Mouse (Mus musculus) MEL (cell line): Measurements from ENCODE around the gene Fbln2. TPM values are rescaled to one million over a fixed set of nuclear protein-coding genes. Genes with fewer than 3 reads are reported as not detected.

Experiments used
- DNase-seq: peaks from one replicate; pipeline ENCODE4 v3.0.0; 2011; ENCODE audit warnings: low read depth, low spot score
- H3K27ac ChIP-seq: 2 replicates; pipeline ENCODE4 v1.5.1; 2012; ENCODE audit warnings: low read depth, mild to moderate bottlenecking, control low read depth, low read length, moderate library complexity; ENCODE audit not compliant: control insufficient read depth
- H3K27me3 ChIP-seq, 2 experiments: fragments of 150-350 bp in 1 of 2; sonication (generic) in 1 of 2; 2 replicates each; pipeline ENCODE4 v1.6.1; 2012; ENCODE audit warnings: low read length in 2 of 2, mild to moderate bottlenecking in 2 of 2, improper control_type of control experiment in 1 of 2, moderate library complexity in 1 of 2; ENCODE audit not compliant: insufficient read depth in 2 of 2, control insufficient read depth in 1 of 2
- H3K36me3 ChIP-seq, 2 experiments: 2 replicates each; pipeline ENCODE4 v1.6.1; 2012 to 2014; ENCODE audit warnings: low read length in 2 of 2, improper control_type of control experiment in 1 of 2, inconsistent platforms in 1 of 2, mild to moderate bottlenecking in 1 of 2; ENCODE audit not compliant: insufficient read depth in 2 of 2, control insufficient read depth in 1 of 2
- H3K4me1 ChIP-seq, 2 experiments: fragments of 150-350 bp in 1 of 2; sonication (generic) in 1 of 2; 2 replicates each; pipeline ENCODE4 v1.6.1; 2012; ENCODE audit warnings: low read length in 2 of 2, improper control_type of control experiment in 1 of 2, mild to moderate bottlenecking in 1 of 2; ENCODE audit not compliant: insufficient read depth in 2 of 2, control insufficient read depth in 1 of 2
- H3K4me3 ChIP-seq, 2 experiments: fragments of 150-350 bp in 1 of 2; sonication (generic) in 1 of 2; 2 replicates each; pipeline ENCODE4 v1.5.1; 2012; ENCODE audit warnings: low read depth in 2 of 2, low read length in 2 of 2, mild to moderate bottlenecking in 2 of 2, moderate library complexity in 2 of 2, control low read depth in 1 of 2, improper control_type of control experiment in 1 of 2; ENCODE audit not compliant: control insufficient read depth in 1 of 2, insufficient read depth in 1 of 2
- H3K79me2 ChIP-seq: 2 replicates; pipeline ENCODE4 v1.6.1; 2012; ENCODE audit warnings: mild to moderate bottlenecking, low read length, moderate library complexity; ENCODE audit not compliant: control insufficient read depth, poor library complexity, insufficient read depth
- H3K9ac ChIP-seq: 2 replicates; pipeline ENCODE4 v1.6.1; 2012; ENCODE audit warnings: low read depth, mild to moderate bottlenecking, control low read depth, low read length, moderate library complexity; ENCODE audit not compliant: control insufficient read depth, poor library complexity, severe bottlenecking
- H3K9me3 ChIP-seq: fragments of 150-350 bp; sonication (generic); replicated peaks from 2 replicates; pipeline ENCODE4 v1.6.1; 2012; ENCODE audit warnings: mild to moderate bottlenecking, low read length, improper control_type of control experiment, moderate library complexity; ENCODE audit not compliant: insufficient read depth
- CHD1 ChIP-seq: IDR thresholded peaks from 2 replicates; pipeline ENCODE4 v1.6.1; 2012; ENCODE audit warnings: low read depth, mild to moderate bottlenecking, inconsistent platforms, low read length, improper control_type of control experiment
- CTCF ChIP-seq, 3 experiments: IDR thresholded peaks in 2 of 3; conservative IDR thresholded peaks in 1 of 3; 2 replicates each; pipeline ENCODE4 v1.5.1; 2011 to 2012; ENCODE audit warnings: low read length in 3 of 3, low read depth in 2 of 3, mild to moderate bottlenecking in 2 of 3, improper control_type of control experiment in 1 of 3, inconsistent platforms in 1 of 3, mixed read lengths in 1 of 3, moderate library complexity in 1 of 3; ENCODE audit not compliant: control insufficient read depth in 1 of 3, insufficient read depth in 1 of 3, poor library complexity in 1 of 3, severe bottlenecking in 1 of 3
- ELF1 ChIP-seq: IDR thresholded peaks from 2 replicates; pipeline ENCODE4 v1.6.1; 2014; ENCODE audit warnings: low read depth, mild to moderate bottlenecking, inconsistent platforms, low read length, improper control_type of control experiment, moderate library complexity
- ETS1 ChIP-seq: IDR thresholded peaks from 2 replicates; pipeline ENCODE4 v1.6.1; 2012; ENCODE audit warnings: low read depth, mild to moderate bottlenecking, inconsistent platforms, low read length, improper control_type of control experiment, moderate library complexity
- MAX ChIP-seq: IDR thresholded peaks from 2 replicates; pipeline ENCODE4 v1.6.1; 2011; ENCODE audit warnings: low read length, improper control_type of control experiment
- MEF2A ChIP-seq: IDR thresholded peaks from 2 replicates; pipeline ENCODE4 v1.6.1; 2014; ENCODE audit warnings: low read depth, mild to moderate bottlenecking, inconsistent platforms, low read length, improper control_type of control experiment; ENCODE audit not compliant: poor library complexity, insufficient replicate concordance, severe bottlenecking; ENCODE audit errors: extremely low read depth
- MXI1 ChIP-seq: IDR thresholded peaks from 2 replicates; pipeline ENCODE4 v1.6.1; 2011; ENCODE audit warnings: mild to moderate bottlenecking, low read depth, low read length, improper control_type of control experiment
- MYB ChIP-seq: IDR thresholded peaks from 2 replicates; pipeline ENCODE4 v1.6.1; 2011; ENCODE audit warnings: mild to moderate bottlenecking, low read depth, low read length, improper control_type of control experiment
- NRF1 ChIP-seq: IDR thresholded peaks from 2 replicates; pipeline ENCODE4 v1.6.1; 2014; ENCODE audit warnings: low read depth, mild to moderate bottlenecking, inconsistent platforms, low read length, improper control_type of control experiment, moderate library complexity; ENCODE audit not compliant: poor library complexity, insufficient read depth, severe bottlenecking
- POLR2A ChIP-seq, 2 experiments: IDR thresholded peaks; 2 replicates each; pipeline ENCODE4 v1.6.1; 2011 to 2012; ENCODE audit warnings: low read length in 2 of 2, mild to moderate bottlenecking in 2 of 2, control low read depth in 1 of 2, improper control_type of control experiment in 1 of 2, low read depth in 1 of 2, moderate library complexity in 1 of 2; ENCODE audit not compliant: control insufficient read depth in 1 of 2, insufficient read depth in 1 of 2, poor library complexity in 1 of 2
- POLR2AphosphoS2 ChIP-seq: IDR thresholded peaks from 2 replicates; pipeline ENCODE4 v1.6.1; 2011; ENCODE audit warnings: low read length, improper control_type of control experiment
- POLR2AphosphoS5 ChIP-seq: IDR thresholded peaks from 2 replicates; pipeline ENCODE4 v1.6.1; 2012; ENCODE audit warnings: low read depth, borderline replicate concordance, mild to moderate bottlenecking, inconsistent platforms, low read length, moderate library complexity, mixed read lengths
- SIN3A ChIP-seq: IDR thresholded peaks from 2 replicates; pipeline ENCODE4 v1.6.1; 2012; ENCODE audit warnings: low read length, improper control_type of control experiment, inconsistent platforms
- SMC3 ChIP-seq: IDR thresholded peaks from 2 replicates; pipeline ENCODE4 v1.6.1; 2011; ENCODE audit warnings: low read depth, low read length, improper control_type of control experiment
- TAL1 ChIP-seq: IDR thresholded peaks from 2 replicates; pipeline ENCODE4 v1.6.1; 2012; ENCODE audit warnings: mild to moderate bottlenecking, inconsistent platforms, low read length, moderate library complexity, mixed read lengths
- TBP ChIP-seq: IDR thresholded peaks from 2 replicates; pipeline ENCODE4 v1.8.0; 2011; ENCODE audit warnings: low read depth, low read length, improper control_type of control experiment
- TCF12 ChIP-seq: IDR thresholded peaks from 2 replicates; pipeline ENCODE4 v1.6.1; 2014; ENCODE audit warnings: low read depth, mild to moderate bottlenecking, inconsistent platforms, low read length, improper control_type of control experiment, moderate library complexity
- USF1 ChIP-seq: IDR thresholded peaks from 2 replicates; pipeline ENCODE4 v1.6.1; 2014; ENCODE audit warnings: low read depth, mild to moderate bottlenecking, inconsistent platforms, low read length, improper control_type of control experiment, moderate library complexity
- ZKSCAN1 ChIP-seq: IDR thresholded peaks from 2 replicates; pipeline ENCODE4 v1.6.1; 2012; ENCODE audit warnings: low read depth, mild to moderate bottlenecking, inconsistent platforms, low read length, improper control_type of control experiment, moderate library complexity
- polyA plus RNA-seq, 2 experiments: library from polyadenylated mRNA; stranded (reverse) in 1 of 2; unstranded in 1 of 2; fragments of >175 nt in 1 of 2; fragments of >200 nt in 1 of 2; gene quantifications; 2 replicates each; pipeline versions ENCODE4 v1.2.1 to v1.2.4; 2012; ENCODE audit warnings: low replicate concordance in 2 of 2, low read depth in 1 of 2; ENCODE audit not compliant: insufficient read length in 2 of 2, insufficient read depth in 1 of 2, missing spikeins in 1 of 2
- total RNA-seq: library from RNA; depleted of rRNA; stranded (reverse); fragments of 300-350 nt; gene quantifications from 2 replicates; pipeline ENCODE4 v1.2.3, GENCODE M21; 2012

The Fbln2 gene
- total and polyA plus RNA-seq, 3 experiments: 1.9 to 2.3 TPM; not detected in 1

GRCm38 (mm10) chr6:91231000-91231399, 18.7 kb downstream of the Fbln2 start:
- Histone ChIP-seq H3K79me2 (no peaks in the 10 kb centered on the region), H3K36me3 (no peaks in the 10 kb centered on the region), H3K27ac (no peak overlapping the region), H3K4me3 (no peak overlapping the region)
- no peak for DNase-seq
- TF ChIP-seq MYB (no peak), TAL1 (no peak), SMC3 (no peak)
- TF ChIP-seq, all 39 proteins: peak for 0
- Histone ChIP-seq H3K27me3 (no peaks in the 10 kb centered on the region), H3K9me3 (no peaks in the 10 kb centered on the region), H3K4me1 (peaks cover 0 to 6% of the 10 kb centered on the region in 2 experiments; a peak in 2 of 4 replicates), H3K9ac (no peak overlapping the region)

GRCm38 (mm10) chr6:91231523-91231922, 19.3 kb downstream of the Fbln2 start:
- no peak for DNase-seq
- no peaks in the 10 kb centered on the region for H3K27me3 ChIP-seq
- no peak for TF ChIP-seq TBP
- TF ChIP-seq USF1: no peak
- TF ChIP-seq POLR2AphosphoS2: no peak
- no peak for TF ChIP-seq ELF1
- TF ChIP-seq SIN3A: no peak
- TF ChIP-seq CTCF (IDR thresholded peaks at IDR 0.05 in 2 of 3, conservative IDR thresholded peaks at IDR 0.05 in 1 of 3; ENCODE audit: control insufficient read depth in 1 of 3, insufficient read depth in 1 of 3, low read depth in 2 of 3, low read length in 3 of 3, poor library complexity in 1 of 3, severe bottlenecking in 1 of 3): no peak
- TF ChIP-seq NRF1: no peak
- TF ChIP-seq TCF12: no peak
- TF ChIP-seq MXI1: no peak
- no peak for TF ChIP-seq ZKSCAN1

GRCm38 (mm10) chr6:91233011-91233410, 20.8 kb downstream of the Fbln2 start:
- Histone ChIP-seq H3K27me3 (no peaks in the 10 kb centered on the region), H3K4me3 (no peak overlapping the region), H3K79me2 (no peaks in the 10 kb centered on the region), H3K9ac (no peak overlapping the region), H3K4me1 (peaks cover 3 to 23% of the 10 kb centered on the region in 2 experiments; a peak in 3 of 4 replicates), H3K9me3 (no peaks in the 10 kb centered on the region), H3K36me3 (peaks cover 0 to 11% of the 10 kb centered on the region in 2 experiments; a peak in 2 of 4 replicates), H3K27ac (no peak overlapping the region)
- TF ChIP-seq ELF1 (no peak), MAX (no peak), POLR2AphosphoS5 (no peak), CHD1 (no peak), MYB (no peak), MEF2A (no peak), TBP (no peak), POLR2A (IDR thresholded peaks at IDR 0.05; ENCODE audit: control insufficient read depth in 1 of 2, insufficient read depth in 1 of 2, low read depth in 1 of 2, low read length in 2 of 2, poor library complexity in 1 of 2) (no peak), USF1 (no peak), ETS1 (no peak), CTCF (IDR thresholded peaks at IDR 0.05 in 2 of 3, conservative IDR thresholded peaks at IDR 0.05 in 1 of 3; ENCODE audit: control insufficient read depth in 1 of 3, insufficient read depth in 1 of 3, low read depth in 2 of 3, low read length in 3 of 3, poor library complexity in 1 of 3, severe bottlenecking in 1 of 3) (no peak), SMC3 (no peak), ZKSCAN1 (no peak)
- no peak for DNase-seq

More at GRCm38 (mm10) chr6:91231523-91231922, 19.3 kb downstream of the Fbln2 start:
- H3K4me1 ChIP-seq: peaks cover 0 to 10% of the 10 kb centered on the region in 2 experiments; a peak in 2 of 4 replicates
- H3K79me2 ChIP-seq: no peaks in the 10 kb centered on the region
- no peaks in the 10 kb centered on the region for H3K9me3 ChIP-seq
- H3K4me3 ChIP-seq: no peak overlapping the region
- no peak overlapping the region for H3K27ac ChIP-seq
- peaks cover 0 to 3% of the 10 kb centered on the region in 2 experiments; a peak in 2 of 4 replicates for H3K36me3 ChIP-seq
- no peak overlapping the region for H3K9ac ChIP-seq
